Mouse (Mus musculus) bone marrow macrophage, adult 2 months (primary cell): ENCODE data around the gene Gm20532.

Source experiments
- CTCF ChIP-seq: IDR thresholded peaks from 2 replicates; pipeline ENCODE4 v1.5.1; 2012; ENCODE audit warnings: low read depth, mild to moderate bottlenecking, low read length, moderate library complexity
- POLR2A ChIP-seq: IDR thresholded peaks from 2 replicates; pipeline ENCODE4 v1.6.1; 2012; ENCODE audit warnings: mild to moderate bottlenecking, low read depth, low read length, borderline replicate concordance

DNA sequence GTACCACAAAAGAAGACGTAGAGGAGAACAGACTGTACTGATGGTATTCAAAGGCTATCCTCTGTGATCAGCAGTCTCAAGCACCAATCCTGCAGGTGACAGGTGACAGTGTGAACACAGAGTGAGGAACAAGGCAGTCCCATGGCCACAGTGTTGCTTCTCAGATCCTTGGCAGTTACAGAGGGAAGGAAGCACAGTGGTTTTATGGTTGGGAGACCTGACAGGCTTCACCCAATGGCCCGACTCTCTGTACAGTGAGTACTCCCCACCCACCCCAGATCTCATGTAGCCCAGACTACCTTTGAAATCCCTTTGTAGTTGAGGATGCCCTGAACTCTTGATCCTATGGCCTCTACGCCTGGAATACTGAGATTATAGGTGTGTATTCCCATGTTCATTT, 39.0 kb downstream of the Gm20532 start:
- no peak for TF ChIP-seq CTCF
- no peak for TF ChIP-seq POLR2A
